Mouse (Mus musculus): ENCODE measurements at regions not wholly inside any gene's neighbourhood (a gene's known extent, or its start where the extent isn't known, plus 50 kb on each side); places are given as distances from the start of the nearest gene placed in this dataset.

DNA sequence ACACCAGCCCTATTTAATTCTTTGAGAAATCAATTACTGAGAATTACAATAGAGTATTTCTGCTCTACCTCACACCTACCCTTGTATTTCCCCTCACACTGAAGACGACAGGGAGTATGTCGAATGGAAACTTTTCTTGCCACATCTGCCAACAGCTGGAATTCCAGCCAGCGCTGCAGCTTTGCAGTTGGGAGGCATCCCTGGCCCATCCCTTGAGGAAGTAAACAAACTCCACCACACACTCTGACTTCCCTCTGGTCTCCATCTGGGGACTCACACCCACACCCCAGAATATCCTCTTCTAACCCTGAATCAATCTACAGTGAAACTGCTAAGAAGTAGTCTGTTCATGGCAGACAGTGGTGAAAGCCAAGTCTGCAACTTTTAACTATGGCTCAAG, 630.9 kb downstream of the Gm826 start:
- H3K36me3 ChIP-seq (ENCODE audit: control insufficient read depth, insufficient read depth, low read length): no peaks in the 10 kb centered on the region
- TF ChIP-seq CTCF (IDR thresholded peaks at IDR 0.05; ENCODE audit: low read depth, low read length) (no peak), POLR2A (IDR thresholded peaks at IDR 0.05; ENCODE audit: extremely low read depth, insufficient read depth, low read length) (no peak)
- no peaks in the 10 kb centered on the region for H3K79me2 ChIP-seq (ENCODE audit: control insufficient read depth, insufficient read depth, low read length)
- no peak overlapping the region for H3K9ac ChIP-seq (ENCODE audit: low read depth, low read length)
- no peak for DNase-seq (ENCODE audit: extremely low read depth, low read depth, low spot score)
- H3K27me3 ChIP-seq (ENCODE audit: control insufficient read depth, insufficient read depth, low read length): no peaks in the 10 kb centered on the region
- no peaks in the 10 kb centered on the region for H3K4me1 ChIP-seq (ENCODE audit: control insufficient read depth, insufficient read depth, low read length)
- no peak overlapping the region for H3K4me3 ChIP-seq (ENCODE audit: insufficient read depth, low read depth, low read length)
- WGBS: 83% methylated on average over 3 of the region's 3 CpGs
- H3K27ac ChIP-seq (replicated peaks; ENCODE audit: insufficient read depth, low read depth, low read length): no peak overlapping the region

DNA sequence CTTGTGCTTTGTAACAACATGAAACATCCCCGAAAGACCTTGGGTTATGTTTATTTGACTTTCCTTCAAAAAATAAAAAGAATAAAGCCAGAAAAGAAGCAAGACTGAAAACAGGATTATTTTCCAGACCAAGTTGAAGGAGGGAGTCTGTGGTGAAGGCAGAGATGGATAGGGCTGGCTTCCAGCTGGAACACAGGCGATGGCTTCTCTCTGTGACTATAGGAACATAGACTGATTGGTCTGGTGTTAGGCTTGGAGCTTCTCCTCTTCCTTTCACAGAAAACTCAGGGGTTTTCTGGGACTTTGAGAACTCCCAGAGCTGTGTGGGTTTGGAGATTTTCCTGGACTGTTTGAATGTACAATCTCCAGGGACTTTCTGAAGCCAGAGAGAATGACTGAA, 625.8 kb downstream of the Gm826 start:
- no peak for DNase-seq (ENCODE audit: extremely low read depth, low read depth, low spot score)
- no peaks in the 10 kb centered on the region for H3K4me1 ChIP-seq (ENCODE audit: control insufficient read depth, insufficient read depth, low read length)
- H3K27ac ChIP-seq (replicated peaks; ENCODE audit: insufficient read depth, low read depth, low read length): no peak overlapping the region
- H3K9ac ChIP-seq (ENCODE audit: low read depth, low read length): no peak overlapping the region
- no peaks in the 10 kb centered on the region for H3K36me3 ChIP-seq (ENCODE audit: control insufficient read depth, insufficient read depth, low read length)
- no peaks in the 10 kb centered on the region for H3K79me2 ChIP-seq (ENCODE audit: control insufficient read depth, insufficient read depth, low read length)
- TF ChIP-seq POLR2A (IDR thresholded peaks at IDR 0.05; ENCODE audit: extremely low read depth, insufficient read depth, low read length) (no peak), CTCF (IDR thresholded peaks at IDR 0.05; ENCODE audit: low read depth, low read length) (no peak)
- no peaks in the 10 kb centered on the region for H3K27me3 ChIP-seq (ENCODE audit: control insufficient read depth, insufficient read depth, low read length)
- 89% methylated on average over 2 of the region's 2 CpGs for WGBS
- H3K4me3 ChIP-seq (ENCODE audit: insufficient read depth, low read depth, low read length): no peak overlapping the region

DNA sequence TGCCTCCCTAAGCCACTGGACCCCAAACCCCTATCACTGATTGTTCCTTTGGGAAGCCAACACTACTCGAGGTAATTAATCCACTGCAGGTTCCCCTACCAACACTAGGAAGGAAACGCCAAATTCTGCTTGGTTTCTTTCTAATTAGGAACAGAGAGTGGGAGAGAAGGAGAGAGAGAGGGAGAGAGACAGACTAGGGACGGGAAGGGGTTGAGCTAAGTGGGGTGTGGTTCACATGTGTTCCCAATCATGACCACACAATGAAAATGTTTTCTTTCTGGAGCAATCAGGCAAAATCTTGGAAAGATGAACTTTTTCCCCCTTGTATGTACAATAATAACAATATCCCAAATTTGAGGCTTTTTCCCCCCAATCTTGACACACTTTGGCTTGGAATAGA, 619.3 kb downstream of the Gm826 start:
- TF ChIP-seq POLR2A (IDR thresholded peaks at IDR 0.05; ENCODE audit: extremely low read depth, insufficient read depth, low read length) (no peak), CTCF (IDR thresholded peaks at IDR 0.05; ENCODE audit: low read depth, low read length) (no peak)
- H3K27me3 ChIP-seq (ENCODE audit: control insufficient read depth, insufficient read depth, low read length): no peaks in the 10 kb centered on the region
- 75% methylated on average over 3 of the region's 3 CpGs for WGBS
- DNase-seq (ENCODE audit: extremely low read depth, low read depth, low spot score): no peak
- H3K79me2 ChIP-seq (ENCODE audit: control insufficient read depth, insufficient read depth, low read length): no peaks in the 10 kb centered on the region
- H3K4me3 ChIP-seq (ENCODE audit: insufficient read depth, low read depth, low read length): no peak overlapping the region
- no peaks in the 10 kb centered on the region for H3K36me3 ChIP-seq (ENCODE audit: control insufficient read depth, insufficient read depth, low read length)
- no peaks in the 10 kb centered on the region for H3K4me1 ChIP-seq (ENCODE audit: control insufficient read depth, insufficient read depth, low read length)
- no peak overlapping the region for H3K27ac ChIP-seq (replicated peaks; ENCODE audit: insufficient read depth, low read depth, low read length)
- H3K9ac ChIP-seq (ENCODE audit: low read depth, low read length): no peak overlapping the region

DNA sequence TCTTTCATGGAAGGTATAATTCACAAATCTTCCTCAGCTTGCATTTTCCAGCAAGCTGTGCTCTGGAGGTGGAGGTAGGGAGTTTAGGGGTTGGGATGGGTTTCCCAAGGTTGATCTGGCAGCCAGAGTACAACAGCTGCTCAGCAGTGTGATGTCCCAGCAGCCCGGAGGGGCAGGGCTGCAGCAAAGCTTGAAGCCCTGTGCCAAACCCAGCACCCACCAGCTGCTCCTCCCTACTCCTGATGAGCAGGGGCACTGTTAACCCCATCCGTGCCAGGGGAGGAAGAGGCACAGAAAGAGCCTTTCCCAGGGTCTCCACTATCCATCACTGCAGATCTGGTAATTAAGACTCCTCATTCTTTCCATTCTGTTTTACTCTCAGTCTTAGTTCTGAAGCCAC, 615.2 kb downstream of the Gm826 start:
- TF ChIP-seq CTCF (IDR thresholded peaks at IDR 0.05; ENCODE audit: low read depth, low read length): no peak
- no peak for TF ChIP-seq POLR2A (IDR thresholded peaks at IDR 0.05; ENCODE audit: extremely low read depth, insufficient read depth, low read length)
- H3K36me3 ChIP-seq (ENCODE audit: control insufficient read depth, insufficient read depth, low read length): no peaks in the 10 kb centered on the region
- H3K79me2 ChIP-seq (ENCODE audit: control insufficient read depth, insufficient read depth, low read length): no peaks in the 10 kb centered on the region
- no peak overlapping the region for H3K9ac ChIP-seq (ENCODE audit: low read depth, low read length)
- WGBS: 67% methylated on average over 2 of the region's 2 CpGs
- no peaks in the 10 kb centered on the region for H3K4me1 ChIP-seq (ENCODE audit: control insufficient read depth, insufficient read depth, low read length)
- DNase-seq (ENCODE audit: extremely low read depth, low read depth, low spot score): no peak
- H3K27ac ChIP-seq (replicated peaks; ENCODE audit: insufficient read depth, low read depth, low read length): no peak overlapping the region
- no peaks in the 10 kb centered on the region for H3K27me3 ChIP-seq (ENCODE audit: control insufficient read depth, insufficient read depth, low read length)
- no peak overlapping the region for H3K4me3 ChIP-seq (ENCODE audit: insufficient read depth, low read depth, low read length)

DNA sequence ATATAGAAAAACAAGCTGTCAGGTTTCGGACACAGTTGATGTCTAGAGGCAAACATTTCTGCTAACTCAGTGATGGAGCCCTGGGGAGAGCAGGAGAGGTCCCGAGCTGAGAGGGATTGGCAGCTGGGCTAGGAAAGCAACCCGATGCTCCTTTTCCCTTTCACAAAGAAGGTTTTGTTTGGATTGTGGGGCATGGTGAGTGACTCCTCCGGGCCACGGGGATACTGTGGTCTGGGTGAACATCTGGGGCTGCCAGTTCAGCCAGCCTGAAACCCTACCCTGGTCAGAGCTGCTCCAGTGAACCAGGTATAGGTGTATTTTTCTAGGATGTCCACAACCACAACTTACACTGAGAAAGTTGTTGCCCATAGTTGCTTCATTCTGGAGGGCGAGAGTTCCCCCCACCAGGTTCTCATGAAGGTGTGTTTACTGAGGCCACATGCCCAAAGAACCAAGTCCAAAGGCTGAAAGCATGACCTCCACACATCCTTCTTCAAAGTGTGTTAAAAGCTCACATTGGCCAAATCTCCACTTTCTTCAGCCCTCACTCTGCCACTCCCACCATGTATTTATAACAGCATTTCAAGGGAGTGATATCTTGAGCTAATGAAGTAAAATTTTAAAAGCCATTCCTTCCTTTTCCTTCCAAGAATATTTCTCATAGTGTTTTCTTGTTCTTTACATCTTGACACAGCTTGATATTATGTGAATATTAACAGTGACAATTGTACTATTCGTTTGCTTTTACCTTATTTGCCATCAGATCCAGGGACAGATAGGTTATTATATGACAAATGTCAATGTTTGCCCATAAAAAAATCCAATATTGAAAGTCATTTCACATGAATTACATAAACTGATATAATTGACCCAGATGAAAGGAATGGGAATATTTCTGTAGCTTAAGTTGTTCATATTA, 608.5 kb downstream of the Gm826 start:
- Histone ChIP-seq H3K36me3 (ENCODE audit: control insufficient read depth, insufficient read depth, low read length) (no peaks in the 10 kb centered on the region), H3K79me2 (ENCODE audit: control insufficient read depth, insufficient read depth, low read length) (no peaks in the 10 kb centered on the region), H3K4me1 (ENCODE audit: control insufficient read depth, insufficient read depth, low read length) (peaks cover 9% of the 10 kb centered on the region), H3K9ac (ENCODE audit: low read depth, low read length) (0 out of 2 replicates have a peak overlapping the region, but pooled peaks have one; percentile 48), H3K27me3 (ENCODE audit: control insufficient read depth, insufficient read depth, low read length) (no peaks in the 10 kb centered on the region), H3K4me3 (ENCODE audit: insufficient read depth, low read depth, low read length) (no peak overlapping the region), H3K27ac (replicated peaks; ENCODE audit: insufficient read depth, low read depth, low read length) (peak overlapping the region; percentile 90)
- DNase-seq (ENCODE audit: extremely low read depth, low read depth, low spot score): peak; percentile 89
- 27% methylated on average over 7 of the region's 7 CpGs for WGBS
- TF ChIP-seq POLR2A (IDR thresholded peaks at IDR 0.05; ENCODE audit: extremely low read depth, insufficient read depth, low read length) (no peak), CTCF (IDR thresholded peaks at IDR 0.05; ENCODE audit: low read depth, low read length) (no peak)

DNA sequence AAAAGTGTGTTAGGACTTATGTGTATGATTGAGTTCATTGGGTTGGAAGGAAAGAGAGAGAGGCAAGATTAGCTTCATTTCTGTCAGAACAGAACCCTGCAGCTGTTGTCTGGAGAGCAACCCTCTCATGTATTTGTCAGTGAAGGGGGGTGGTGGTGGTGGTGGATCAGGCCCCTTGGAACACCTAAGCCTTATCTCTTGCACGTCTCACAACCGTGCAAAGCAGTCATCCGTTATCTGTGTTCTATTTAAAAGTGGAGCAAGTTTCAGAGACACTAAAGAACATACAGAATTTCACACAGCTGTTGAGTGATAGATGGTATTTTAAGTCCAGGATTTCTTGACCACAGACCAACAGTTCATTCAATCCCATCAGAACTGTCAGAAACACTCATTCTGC, 604.7 kb downstream of the Gm826 start:
- no peaks in the 10 kb centered on the region for H3K27me3 ChIP-seq (ENCODE audit: control insufficient read depth, insufficient read depth, low read length)
- H3K79me2 ChIP-seq (ENCODE audit: control insufficient read depth, insufficient read depth, low read length): no peaks in the 10 kb centered on the region
- H3K9ac ChIP-seq (ENCODE audit: low read depth, low read length): no peak overlapping the region
- WGBS: 83% methylated on average over 3 of the region's 3 CpGs
- H3K27ac ChIP-seq (replicated peaks; ENCODE audit: insufficient read depth, low read depth, low read length): no peak overlapping the region
- H3K4me3 ChIP-seq (ENCODE audit: insufficient read depth, low read depth, low read length): no peak overlapping the region
- DNase-seq (ENCODE audit: extremely low read depth, low read depth, low spot score): no peak
- no peaks in the 10 kb centered on the region for H3K36me3 ChIP-seq (ENCODE audit: control insufficient read depth, insufficient read depth, low read length)
- peaks cover 20% of the 10 kb centered on the region for H3K4me1 ChIP-seq (ENCODE audit: control insufficient read depth, insufficient read depth, low read length)
- TF ChIP-seq CTCF (IDR thresholded peaks at IDR 0.05; ENCODE audit: low read depth, low read length) (no peak), POLR2A (IDR thresholded peaks at IDR 0.05; ENCODE audit: extremely low read depth, insufficient read depth, low read length) (no peak)
